Mouse (Mus musculus) bone marrow, adult 2 months (tissue): ENCODE measurements at regions not wholly inside any gene's neighbourhood (a gene's known extent, or its start where the extent isn't known, plus 50 kb on each side); places are given as distances from the start of the nearest gene placed in this dataset.

ENCODE experiments used
- H3K27ac ChIP-seq: fragments of 200-500 bp; 2 replicates; pipeline ENCODE4 v1.5.1; 2012; ENCODE audit warnings: low read depth, mild to moderate bottlenecking, control low read depth, inconsistent platforms, low read length; ENCODE audit not compliant: control insufficient read depth, poor library complexity, insufficient read depth
- H3K4me1 ChIP-seq: fragments of 200-500 bp; 2 replicates; pipeline ENCODE4 v1.6.1; 2011; ENCODE audit warnings: low read length; ENCODE audit not compliant: control insufficient read depth, insufficient read depth
- H3K4me3 ChIP-seq: fragments of 200-500 bp; replicated peaks from 2 replicates; pipeline ENCODE3; 2011; ENCODE audit warnings: mild to moderate bottlenecking, low read depth, low read length, control low read depth; ENCODE audit not compliant: control insufficient read depth
- CTCF ChIP-seq: fragments of 200-500 bp; IDR thresholded peaks from 2 replicates; pipeline ENCODE4 v1.5.1; 2011; ENCODE audit warnings: low read length, control low read depth; ENCODE audit not compliant: control insufficient read depth, insufficient read depth
- POLR2A ChIP-seq: fragments of 200-500 bp; IDR thresholded peaks from 2 replicates; pipeline ENCODE4 v1.6.1; 2011; ENCODE audit warnings: low read depth, mild to moderate bottlenecking, control low read depth, low read length, borderline replicate concordance; ENCODE audit not compliant: control insufficient read depth
- WGBS: fragments of 180-500 bp; shearing (Covaris S2); methylation state at CpG from one replicate; pipeline ENCODE4 v1.1.7; 2018; 5-methylcytosine and 5-hydroxymethylcytosine counted together

- H3K27ac ChIP-seq, result no peak overlapping the region
- WGBS, result 71% methylated on average over 9 of the region's 9 CpGs
- no peaks in the 10 kb centered on the region for H3K4me1 ChIP-seq
- no peak overlapping the region for H3K4me3 ChIP-seq
- TF ChIP-seq POLR2A (no peak), CTCF (no peak)
These were observed 93.1 kb upstream of the Tox3 start for GRCm38 (mm10) chr8:90441058-90441851.

DNA sequence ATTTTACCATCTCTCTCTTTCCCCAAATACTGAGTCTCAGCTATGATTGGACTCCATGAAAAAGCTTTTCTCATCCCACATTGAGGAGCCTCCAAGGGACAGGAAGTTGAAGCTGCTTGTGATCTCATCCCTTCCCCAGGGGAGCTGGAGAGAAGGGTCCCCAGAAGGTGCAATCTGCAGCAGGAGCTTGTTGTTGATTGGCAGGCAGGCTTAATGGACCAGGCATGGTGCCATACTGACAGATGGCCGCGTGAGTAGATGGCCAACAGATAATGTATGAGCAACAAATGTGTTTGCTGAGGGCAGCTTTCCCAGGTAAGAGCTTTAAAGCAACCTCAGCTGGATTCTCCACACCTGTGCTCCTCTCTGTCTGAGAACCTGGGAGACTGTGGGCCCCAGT is 65.9 kb upstream of the Tox3 start:
- no peak overlapping the region for H3K4me3 ChIP-seq
- WGBS, result 76% methylated on average over 2 of the region's 2 CpGs
- no peaks in the 10 kb centered on the region for H3K4me1 ChIP-seq
- no peak overlapping the region for H3K27ac ChIP-seq
- TF ChIP-seq CTCF (no peak), POLR2A (no peak)
